Mouse (Mus musculus) cerebellum, postnatal 36 days (tissue): Measurements from ENCODE around the gene Scgb2b7.
"Not testable (repeated sequence)": the region's sequence is repeated elsewhere in the genome, so short reads cannot be mapped to it uniquely, and the experiment has no call there.

Experiments used
- DNase-seq, 2 experiments: peaks; one replicate each; pipeline ENCODE4 v3.0.0; 2021 to 2022; ENCODE audit warnings: mixed read lengths in 2 of 2

Scgb2b7 gene

GRCm38 (mm10) chr7:31705657-31706056, at the start of gene Scgb2b7:
Gene Scgb2b7, minus strand, starts transcription at chr7:31705757.
- not testable (repeated sequence) for DNase-seq

- not testable (repeated sequence) for DNase-seq
Measured at GRCm38 (mm10) chr7:31712365-31712764, 6.8 kb upstream of the Scgb2b7 start, which contains the start of gene Scgb1b7. Gene Scgb1b7, plus strand, starts transcription at chr7:31712665.
